Mouse (Mus musculus): ENCODE measurements at regions not wholly inside any gene's neighbourhood (a gene's known extent, or its start where the extent isn't known, plus 50 kb on each side); places are given as distances from the start of the nearest gene placed in this dataset.

DNA sequence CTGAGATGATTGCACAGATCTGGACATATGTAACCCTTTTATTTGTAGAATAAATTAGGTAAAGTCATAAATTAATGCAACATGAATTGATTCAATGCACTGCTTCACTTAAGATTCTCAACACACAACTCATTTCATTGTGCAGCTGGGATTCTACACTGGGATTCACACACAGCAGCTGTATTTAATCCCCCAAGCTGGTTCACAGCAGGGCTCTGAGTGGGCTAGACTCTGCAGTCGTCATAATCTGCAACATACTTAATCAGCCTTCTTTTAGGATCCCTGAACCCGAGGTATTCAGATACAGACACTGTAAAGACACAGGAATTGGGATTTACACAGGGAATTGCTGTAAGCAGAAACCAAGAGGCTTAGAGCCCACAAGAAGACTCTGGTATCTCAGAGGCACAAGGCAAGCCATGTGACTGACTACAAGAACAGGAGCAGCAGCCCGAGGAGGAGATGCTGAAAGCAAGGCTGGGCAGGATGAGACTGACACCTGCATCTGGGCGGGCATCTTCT is 135.7 kb downstream of the Raet1d start:
- TF ChIP-seq POLR2A (IDR thresholded peaks at IDR 0.05; ENCODE audit: low read depth, low read length) (no peak), CTCF (IDR thresholded peaks at IDR 0.05; ENCODE audit: borderline replicate concordance, insufficient read depth, low read length) (no peak)
